Mouse (Mus musculus): ENCODE data around the gene Cmya5. TPM values are rescaled to one million over a fixed set of nuclear protein-coding genes. Genes with fewer than 3 reads are reported as not detected.
A peak's percentile ranks its signal among the peaks of the same experiment; 100 is the strongest.

The Cmya5 gene
- total RNA-seq, 2 experiments from 2014 or later: 1,090 to 1,382 TPM

- Histone ChIP-seq H3K27ac (no peak overlapping the region), H3K4me3 (no peak overlapping the region)
- intact Hi-C loops (cut with DNase I): no loop called here
- no peak for TF ChIP-seq CTCF (IDR thresholded peaks at IDR 0.05)
- DNase-seq: no peak
Observed at GRCm38 (mm10) chr13:93153280-93153679, 8.8 kb upstream of the Cmya5 start.

- DNase-seq: peak; percentile 73
- Histone ChIP-seq H3K27ac (peak overlapping the region; percentile 98), H3K4me3 (peak overlapping the region; percentile 88)
- intact Hi-C loops (cut with DNase I): loop anchor here (5.0 to 10.0 kb wide), 3 partner anchors 163 to 392 kb away; partner anchors contain the start of gene Jmy
- TF ChIP-seq CTCF (IDR thresholded peaks at IDR 0.05): no peak
Observed at GRCm38 (mm10) chr13:93143819-93144283, 673 bp downstream of the Cmya5 start.

GRCm38 (mm10) chr13:93141184-93141583, 3.3 kb downstream of the Cmya5 start:
- peak; percentile 59 for DNase-seq
- Histone ChIP-seq H3K27ac (peak overlapping the region; percentile 98), H3K4me3 (peak overlapping the region; percentile 88)
- no peak for TF ChIP-seq CTCF (IDR thresholded peaks at IDR 0.05)
- intact Hi-C loops (cut with DNase I): loop anchor here (5.0 to 10.0 kb wide), 3 partner anchors 166 to 389 kb away; partner anchors contain the start of gene Jmy

- peak; percentile 84 for DNase-seq
- TF ChIP-seq CTCF (IDR thresholded peaks at IDR 0.05): no peak
- H3K4me3 ChIP-seq: peak overlapping the region; percentile 88
- H3K27ac ChIP-seq: peak overlapping the region; percentile 98
- intact Hi-C loops (cut with DNase I): loop anchor here (5.0 kb wide), 2 partner anchors 141 to 256 kb away; no protein-coding TSS in a partner anchor
Observed at GRCm38 (mm10) chr13:93138059-93138458, 6.5 kb downstream of the Cmya5 start.

GRCm38 (mm10) chr13:93137098-93137497, 7.4 kb downstream of the Cmya5 start:
- no peak for TF ChIP-seq CTCF (IDR thresholded peaks at IDR 0.05)
- peak overlapping the region; percentile 51 for H3K4me3 ChIP-seq
- intact Hi-C loops (cut with DNase I): loop anchor here (5.0 kb wide), 2 partner anchors 140 to 255 kb away; no protein-coding TSS in a partner anchor
- DNase-seq: peak; percentile 75
- peak overlapping the region; percentile 98 for H3K27ac ChIP-seq

GRCm38 (mm10) chr13:93136251-93136650, 8.3 kb downstream of the Cmya5 start:
- intact Hi-C loops (cut with DNase I): loop anchor here (5.0 kb wide), 2 partner anchors 139 to 254 kb away; no protein-coding TSS in a partner anchor
- H3K27ac ChIP-seq: peak overlapping the region; percentile 98
- TF ChIP-seq CTCF (IDR thresholded peaks at IDR 0.05): no peak
- H3K4me3 ChIP-seq: peak overlapping the region; percentile 51
- DNase-seq: peak; percentile 74

- intact Hi-C loops (cut with DNase I): loop anchor here (5.0 kb wide), 2 partner anchors 138 to 253 kb away; no protein-coding TSS in a partner anchor
- no peak for TF ChIP-seq CTCF (IDR thresholded peaks at IDR 0.05)
- H3K4me3 ChIP-seq: peak overlapping the region; percentile 49
- no peak for DNase-seq
- peak overlapping the region; percentile 98 for H3K27ac ChIP-seq
Observed at GRCm38 (mm10) chr13:93135501-93135900, 9.0 kb downstream of the Cmya5 start.

- no peak for DNase-seq
- peak overlapping the region; percentile 19; the same call in 1 of the 2 replicates for H3K4me3 ChIP-seq
Observed at GRCm38 (mm10) chr13:93130674-93131073, 13.8 kb downstream of the Cmya5 start.

GRCm38 (mm10) chr13:93128961-93129360, 15.6 kb downstream of the Cmya5 start:
- no peak for TF ChIP-seq CTCF (IDR thresholded peaks at IDR 0.05)
- DNase-seq: no peak
- H3K27ac ChIP-seq: peak overlapping the region; percentile 56
- intact Hi-C loops (cut with DNase I): no loop called here
- peak overlapping the region; percentile 37; the same call in 1 of the 2 replicates for H3K4me3 ChIP-seq

More at GRCm38 (mm10) chr13:93130674-93131073, 13.8 kb downstream of the Cmya5 start:
- no peak for TF ChIP-seq CTCF (IDR thresholded peaks at IDR 0.05)
- peak overlapping the region; percentile 56; the same call in 1 of the 2 replicates for H3K27ac ChIP-seq
- intact Hi-C loops (cut with DNase I): no loop called here

- TF ChIP-seq CTCF (IDR thresholded peaks at IDR 0.05): no peak
- Histone ChIP-seq H3K4me3 (peak overlapping the region; percentile 17; the same call in 1 of the 2 replicates), H3K27ac (peak overlapping the region; percentile 56)
- intact Hi-C loops (cut with DNase I): no loop called here
- DNase-seq: no peak
Observed at GRCm38 (mm10) chr13:93128111-93128860, 16.2 kb downstream of the Cmya5 start.

- intact Hi-C loops (cut with DNase I): no loop called here
- TF ChIP-seq CTCF (IDR thresholded peaks at IDR 0.05): no peak
- Histone ChIP-seq H3K27ac (no peak overlapping the region), H3K4me3 (no peak overlapping the region)
- no peak for DNase-seq
Observed at GRCm38 (mm10) chr13:93122321-93122720, 22.2 kb downstream of the Cmya5 start.

- no peak for TF ChIP-seq CTCF (IDR thresholded peaks at IDR 0.05)
- intact Hi-C loops (cut with DNase I): no loop called here
- no peak overlapping the region for H3K4me3 ChIP-seq
- no peak overlapping the region for H3K27ac ChIP-seq
- no peak for DNase-seq
Observed at GRCm38 (mm10) chr13:93117241-93117640, 27.3 kb downstream of the Cmya5 start.
